Mouse (Mus musculus): ENCODE measurements around the gene Pld1. TPM values are rescaled to one million over a fixed set of nuclear protein-coding genes. Genes with fewer than 3 reads are reported as not detected.

The Pld1 gene
- 17.1 TPM for polyA plus RNA-seq (2014; fragmentation: Illumina TruSeq; extraction: RNeasy Lipid Tissue Mini Kit (QIAGEN cat#74804); ENCODE audit: low read depth, low replicate concordance)

GRCm38 (mm10) chr3:27938381-27939323 lies at the start of gene Pld1:
Gene Pld1 (plus strand): TSS chr3:27938695.

GRCm38 (mm10) chr3:27896318-27896892 lies 42.1 kb upstream of the Pld1 start, which contains the start of gene Tmem212:
Gene Tmem212 (minus strand): TSS chr3:27896368.

Other genes with a start within 250 kb of the Pld1 start
- gene Fndc3b, start 227.4 kb upstream of the Pld1 start, polyA plus RNA-seq (2014; fragmentation: Illumina TruSeq; extraction: RNeasy Lipid Tissue Mini Kit (QIAGEN cat#74804); ENCODE audit: low read depth, low replicate concordance) = 36.9 TPM
- gene Tmem212, start 42.3 kb upstream of the Pld1 start, polyA plus RNA-seq (2014; fragmentation: Illumina TruSeq; extraction: RNeasy Lipid Tissue Mini Kit (QIAGEN cat#74804); ENCODE audit: low read depth, low replicate concordance) = not detected

Data from kidney, adult 10 weeks (tissue).